Comparison of ENCODE assay signal across 25 mouse cellular contexts in genomic region chr10:111554651-111555050, GRCm38 (mm10). TPM values are rescaled to one million over a fixed set of nuclear protein-coding genes. Genes with fewer than 3 reads are reported as not detected.
DNase-seq lines count a peak whose midpoint lies in the region; ATAC-seq and TF ChIP-seq lines count a peak whose summit lies in the region.
"Had no signal": no experiment of that assay in that cellular context is flagged by ENCODE, and none has a peak within 500 bp of the region (broad histone marks: within the 10 kb centered on the region; RNA-seq: fewer than 3 reads in every experiment).

No protein-coding gene starts in this region.

- H3K27me3 ChIP-seq in CH12.LX (replicated peaks), result no peaks in the 10 kb centered on the region
- H3K27me3 ChIP-seq in splenic B cell, adult 2 months (ENCODE audit: control insufficient read depth, insufficient read depth, low read length, poor library complexity, severe bottlenecking), result no peaks in the 10 kb centered on the region
- H3K27me3 ChIP-seq: embryonic facial prominence, embryonic 12.5 days; embryonic facial prominence, embryonic 15.5 days; forebrain, embryonic 12.5 days; hindbrain, embryonic 12.5 days; hindbrain, embryonic 15.5 days; Patski had no signal

- in situ Hi-C loops in CH12.LX (cut with MboI; ENCODE audit: low pct_ligation_motif_present, low pct_unique_long_range_greater_than_20kb, low sequenced_read_pairs), result no loop called here

- peak; percentile 14 to 25 for DNase-seq in spleen, adult 18-20 months
- no peak for DNase-seq in spleen, postnatal 4 days (ENCODE audit: low spot score in 2 of 2)
- DNase-seq in B cell, adult 2 months, result peak; percentile 52 to 64
- peak; percentile 30 for DNase-seq in CH12.LX (ENCODE audit: extremely low read depth)
- DNase-seq in splenic B cell, adult 2 months (ENCODE audit: low read depth, low spot score), result peak; percentile 64
- DNase-seq: adrenal gland, adult 2 months; adrenal gland, postnatal 14 days; cerebellum, adult 11 months; cerebellum, adult 2 months; cerebellum, adult 9-11 months; cerebellum, postnatal 25 days; gastrocnemius, adult 2 months; gastrocnemius, postnatal 14 days; heart, adult 11 months had no signal

- no peaks in the 10 kb centered on the region for H3K36me3 ChIP-seq in CH12.LX (replicated peaks in 1 of 2; ENCODE audit: control insufficient read depth in 1 of 2, insufficient read depth in 1 of 2, low read length in 1 of 2)
- no peaks in the 10 kb centered on the region for H3K36me3 ChIP-seq in splenic B cell, adult 2 months (ENCODE audit: control insufficient read depth, insufficient read depth, low read length, poor library complexity, severe bottlenecking)
- H3K36me3 ChIP-seq: embryonic facial prominence, embryonic 12.5 days; embryonic facial prominence, embryonic 15.5 days; forebrain, embryonic 12.5 days; G1E; hindbrain, embryonic 12.5 days; hindbrain, embryonic 15.5 days had no signal

- H3K9me3 ChIP-seq in CH12.LX (replicated peaks; ENCODE audit: low read length), result peaks cover 3% of the 10 kb centered on the region
- H3K9me3 ChIP-seq: embryonic facial prominence, embryonic 12.5 days; embryonic facial prominence, embryonic 15.5 days; forebrain, embryonic 12.5 days; hindbrain, embryonic 12.5 days; hindbrain, embryonic 15.5 days had no signal

- H3K4me2 ChIP-seq in CH12.LX (ENCODE audit: insufficient read depth, low read depth, poor library complexity, severe bottlenecking), result no peak overlapping the region
- H3K4me2 ChIP-seq: embryonic facial prominence, embryonic 12.5 days; embryonic facial prominence, embryonic 15.5 days; forebrain, embryonic 12.5 days; heart, embryonic 11.5 days; hindbrain, embryonic 12.5 days; hindbrain, embryonic 15.5 days had no signal

- ATAC-seq in erythroblast, adult 5-6 weeks (replicated peaks; ENCODE audit: low FRiP score, poor library complexity, severe bottlenecking), result no peak
- ATAC-seq: forebrain, embryonic 16.5 days; Patski had no signal

- H3K27ac ChIP-seq in CH12.LX (ENCODE audit: insufficient read depth, low read depth), result no peak overlapping the region
- H3K27ac ChIP-seq: embryonic facial prominence, embryonic 12.5 days; embryonic facial prominence, embryonic 15.5 days; forebrain, embryonic 12.5 days; gastrocnemius, adult 2 months; hindbrain, embryonic 12.5 days; hindbrain, embryonic 15.5 days had no signal

- no peak for TF ChIP-seq EP300 in CH12.LX (IDR thresholded peaks at IDR 0.05; ENCODE audit: low read length)

- no peak for TF ChIP-seq CTCF in CH12.LX (conservative IDR thresholded peaks at IDR 0.05 in 1 of 2, IDR thresholded peaks at IDR 0.05 in 1 of 2; ENCODE audit: low read depth in 2 of 2, low read length in 2 of 2)

- H3K9ac ChIP-seq in CH12.LX (ENCODE audit: insufficient read depth, low read depth), result no peak overlapping the region
- H3K9ac ChIP-seq: embryonic facial prominence, embryonic 12.5 days; embryonic facial prominence, embryonic 15.5 days; forebrain, embryonic 12.5 days; hindbrain, embryonic 12.5 days; hindbrain, embryonic 15.5 days had no signal

- H3K79me2 ChIP-seq in CH12.LX (replicated peaks; ENCODE audit: control insufficient read depth, extremely low read depth, insufficient read depth, poor library complexity, severe bottlenecking), result no peaks in the 10 kb centered on the region

- no peak overlapping the region for H3K4me3 ChIP-seq in CH12.LX (replicated peaks in 1 of 3; ENCODE audit: low read depth in 2 of 3, low read length in 2 of 3, poor library complexity in 1 of 3)
- H3K4me3 ChIP-seq: embryonic facial prominence, embryonic 12.5 days; embryonic facial prominence, embryonic 15.5 days; erythroblast, embryonic 14.5 days; forebrain, embryonic 12.5 days; gastrocnemius, adult 2 months; hindbrain, embryonic 12.5 days; hindbrain, embryonic 15.5 days had no signal

- TF ChIP-seq POLR2A in CH12.LX (IDR thresholded peaks at IDR 0.05; ENCODE audit: low read depth, low read length), result no peak

- TF ChIP-seq RAD21 in CH12.LX (IDR thresholded peaks at IDR 0.05; ENCODE audit: low read depth, low read length), result no peak

- peaks cover 3 to 26% of the 10 kb centered on the region in 2 experiments; a peak in 3 of 4 replicates for H3K4me1 ChIP-seq in CH12.LX (ENCODE audit: control insufficient read depth in 1 of 2, insufficient read depth in 2 of 2)

- dilution Hi-C loops in CH12.LX (cut with MboI; ENCODE audit: extremely low pct_ligation_motif_present, extremely low pct_unique_long_range_greater_than_20kb, low sequenced_read_pairs), result no loop called here

TF ChIP-seq in CH12.LX, 34 proteins besides CTCF, POLR2A, EP300 and RAD21:
- TF ChIP-seq E2F4 (IDR thresholded peaks at IDR 0.05; ENCODE audit: insufficient replicate concordance, low read depth, low read length) (no peak), TCF12 (IDR thresholded peaks at IDR 0.05; ENCODE audit: low read depth, low read length) (no peak), TBP (conservative IDR thresholded peaks at IDR 0.05; ENCODE audit: low read depth, low read length) (no peak), KAT2A (IDR thresholded peaks at IDR 0.05; ENCODE audit: insufficient replicate concordance, low read length) (no peak), IRF4 (IDR thresholded peaks at IDR 0.05; ENCODE audit: low read depth, low read length) (no peak), BHLHE40 (IDR thresholded peaks at IDR 0.05; ENCODE audit: low read depth, low read length) (no peak), SIN3A (IDR thresholded peaks at IDR 0.05; ENCODE audit: low read length) (no peak), HCFC1 (IDR thresholded peaks at IDR 0.05; ENCODE audit: low read depth, low read length) (no peak), MAFK (IDR thresholded peaks at IDR 0.05; ENCODE audit: insufficient replicate concordance, low read length) (no peak), JUN (IDR thresholded peaks at IDR 0.05; ENCODE audit: insufficient read depth, low read depth, low read length) (no peak), POLR2AphosphoS2 (IDR thresholded peaks at IDR 0.05; ENCODE audit: low read depth, low read length) (no peak)
TF ChIP-seq in CH12.LX: peak in this region for 0.

RNA-seq across cellular contexts. Expression of gene Phlda1, which starts 48.6 kb away (rescaled TPM):
- 1.9 and 2.5 TPM in 2 replicates for total RNA-seq in CH12.LX (2012; rRNA removed)
- total RNA-seq in CH12.LX (2014; rRNA removed), result 0.99 and 2.1 TPM in 2 replicates
- 7.0 and 11.6 TPM in 2 replicates for polyA plus RNA-seq in CH12.LX (2012; ENCODE audit: insufficient read length, low read depth)
- total RNA-seq in erythroblast, adult 5-6 weeks (2015; ENCODE audit: low replicate concordance), result 0.38 and 4.0 TPM in 2 replicates
- total RNA-seq in erythroblast, adult 5-6 weeks (2017; ENCODE audit: low replicate concordance), result 0.84 TPM in 1 of 2 replicates, not detected in the other

Comparison
In these comparisons a context has a peak if more than half of its experiments do, and no peak if none do; other contexts are left out.
1. DNase-seq: peak in spleen, adult 18-20 months (2 of 2), B cell, adult 2 months (2 of 2), CH12.LX (single experiment) and splenic B cell, adult 2 months (single experiment); none in spleen, postnatal 4 days (0 of 2).